Mouse (Mus musculus): ENCODE results near the gene Slc7a11. TPM values are rescaled to one million over a fixed set of nuclear protein-coding genes. Genes with fewer than 3 reads are reported as not detected.

Slc7a11 gene
- 16.0 TPM for polyA plus RNA-seq (2015; fragmentation: Illumina TruSeq; extraction: RNeasy Lipid Tissue Mini Kit (QIAGEN cat#74804); ENCODE audit: low read depth, low replicate concordance)

DNA sequence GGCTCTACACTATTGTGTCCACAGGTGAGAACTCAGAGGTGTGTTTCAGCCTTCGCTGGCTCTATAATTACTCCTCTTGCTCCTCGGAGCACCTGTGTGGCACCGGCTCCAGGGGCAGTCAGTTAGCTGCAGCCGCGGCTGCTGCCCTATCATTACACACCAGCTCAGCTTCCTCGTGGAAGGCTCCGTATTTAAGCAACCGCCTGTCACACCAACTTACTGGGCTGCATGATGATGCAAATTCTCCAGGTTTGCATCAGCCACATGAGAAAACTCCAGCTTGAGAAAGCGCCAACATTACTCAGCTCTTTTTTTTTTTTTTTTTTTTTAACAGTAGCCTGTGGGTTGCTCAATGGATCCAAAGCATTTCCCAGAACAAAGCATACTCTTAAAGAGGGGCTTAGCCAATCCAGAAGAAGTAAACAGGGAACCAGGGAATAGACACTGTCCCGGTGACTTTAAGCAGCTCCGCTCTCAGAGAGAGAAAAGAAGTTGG lies at the start of gene Slc7a11:
Gene Slc7a11, minus strand, starts transcription at position 194 of the 496 bp plus-strand sequence.

Measured in brain, adult 10 weeks (tissue).